Mouse (Mus musculus): ENCODE measurements around the gene Ccn2. TPM values are rescaled to one million over a fixed set of nuclear protein-coding genes. Genes with fewer than 3 reads are reported as not detected.

Ccn2 gene
- total and polyA plus RNA-seq, 3 experiments: not detected

- peaks cover 7 to 27% of the 10 kb centered on the region in 2 experiments for H3K4me1 ChIP-seq (ENCODE audit: control insufficient read depth in 1 of 2, insufficient read depth in 2 of 2)
- in situ Hi-C loops (cut with MboI; ENCODE audit: low pct_ligation_motif_present, low pct_unique_long_range_greater_than_20kb, low sequenced_read_pairs): loop anchor here (25.0 kb wide), 1 partner anchor 201 kb away; the partner anchor contains the start of gene Enpp3
- TF ChIP-seq JUND (conservative IDR thresholded peaks at IDR 0.05; ENCODE audit: low read depth, low read length) (no peak), NELFE (IDR thresholded peaks at IDR 0.05; ENCODE audit: low read depth, low read length) (peak; percentile 4; the same call in 1 of the 2 replicates), MAFK (IDR thresholded peaks at IDR 0.05; ENCODE audit: insufficient replicate concordance, low read length) (no peak), POLR2A (IDR thresholded peaks at IDR 0.05; ENCODE audit: low read depth, low read length) (peak; percentile 64)
- peak overlapping the region; percentile 90 for H3K27ac ChIP-seq (ENCODE audit: insufficient read depth, low read depth)
- H3K4me2 ChIP-seq (ENCODE audit: insufficient read depth, low read depth, poor library complexity, severe bottlenecking): peak overlapping the region; percentile 85
- DNase-seq (ENCODE audit: extremely low read depth): no peak
- no peaks in the 10 kb centered on the region for H3K79me2 ChIP-seq (replicated peaks; ENCODE audit: control insufficient read depth, extremely low read depth, insufficient read depth, poor library complexity, severe bottlenecking)
- H3K27me3 ChIP-seq (replicated peaks): no peaks in the 10 kb centered on the region
- dilution Hi-C loops (cut with MboI; ENCODE audit: extremely low pct_ligation_motif_present, extremely low pct_unique_long_range_greater_than_20kb, low sequenced_read_pairs): no loop called here
- H3K4me3 ChIP-seq (replicated peaks in 1 of 3; ENCODE audit: low read depth in 2 of 3, low read length in 2 of 3, poor library complexity in 1 of 3): peak overlapping the region in 2 of 3 experiments; percentile 23 to 47
- no peaks in the 10 kb centered on the region for H3K36me3 ChIP-seq (replicated peaks in 1 of 2; ENCODE audit: control insufficient read depth in 1 of 2, insufficient read depth in 1 of 2, low read length in 1 of 2)
- peak overlapping the region; percentile 71 for H3K9ac ChIP-seq (ENCODE audit: insufficient read depth, low read depth)
- no peaks in the 10 kb centered on the region for H3K9me3 ChIP-seq (replicated peaks; ENCODE audit: low read length)
These were observed 40.6 kb downstream of the Ccn2 start for GRCm38 (mm10) chr10:24635884-24636283.

- Histone ChIP-seq H3K4me3 (replicated peaks in 1 of 3; ENCODE audit: low read depth in 2 of 3, low read length in 2 of 3, poor library complexity in 1 of 3) (no peak overlapping the region), H3K27me3 (replicated peaks) (no peaks in the 10 kb centered on the region), H3K36me3 (replicated peaks in 1 of 2; ENCODE audit: control insufficient read depth in 1 of 2, insufficient read depth in 1 of 2, low read length in 1 of 2) (no peaks in the 10 kb centered on the region), H3K4me2 (ENCODE audit: insufficient read depth, low read depth, poor library complexity, severe bottlenecking) (no peak overlapping the region), H3K9ac (ENCODE audit: insufficient read depth, low read depth) (no peak overlapping the region), H3K79me2 (replicated peaks; ENCODE audit: control insufficient read depth, extremely low read depth, insufficient read depth, poor library complexity, severe bottlenecking) (no peaks in the 10 kb centered on the region), H3K27ac (ENCODE audit: insufficient read depth, low read depth) (no peak overlapping the region), H3K9me3 (replicated peaks; ENCODE audit: low read length) (no peaks in the 10 kb centered on the region), H3K4me1 (ENCODE audit: control insufficient read depth in 1 of 2, insufficient read depth in 2 of 2) (peaks cover 11 to 36% of the 10 kb centered on the region in 2 experiments)
- dilution Hi-C loops (cut with MboI; ENCODE audit: extremely low pct_ligation_motif_present, extremely low pct_unique_long_range_greater_than_20kb, low sequenced_read_pairs): no loop called here
- DNase-seq (ENCODE audit: extremely low read depth): no peak
- in situ Hi-C loops (cut with MboI; ENCODE audit: low pct_ligation_motif_present, low pct_unique_long_range_greater_than_20kb, low sequenced_read_pairs): loop anchor here (25.0 kb wide), 1 partner anchor 200 kb away; the partner anchor contains the start of gene Enpp3
- TF ChIP-seq TBP (conservative IDR thresholded peaks at IDR 0.05; ENCODE audit: low read depth, low read length) (no peak), GABPA (IDR thresholded peaks at IDR 0.05; ENCODE audit: insufficient replicate concordance, low read depth, low read length) (no peak), ZKSCAN1 (IDR thresholded peaks at IDR 0.05; ENCODE audit: borderline replicate concordance, low read depth, low read length) (no peak)
These were observed 41.7 kb downstream of the Ccn2 start for GRCm38 (mm10) chr10:24636986-24637385.

- DNase-seq (ENCODE audit: extremely low read depth): no peak
- Histone ChIP-seq H3K9ac (ENCODE audit: insufficient read depth, low read depth) (no peak overlapping the region), H3K27ac (ENCODE audit: insufficient read depth, low read depth) (no peak overlapping the region), H3K4me2 (ENCODE audit: insufficient read depth, low read depth, poor library complexity, severe bottlenecking) (no peak overlapping the region), H3K4me1 (ENCODE audit: control insufficient read depth in 1 of 2, insufficient read depth in 2 of 2) (peaks cover 15 to 50% of the 10 kb centered on the region in 2 experiments), H3K79me2 (replicated peaks; ENCODE audit: control insufficient read depth, extremely low read depth, insufficient read depth, poor library complexity, severe bottlenecking) (no peaks in the 10 kb centered on the region), H3K36me3 (replicated peaks in 1 of 2; ENCODE audit: control insufficient read depth in 1 of 2, insufficient read depth in 1 of 2, low read length in 1 of 2) (no peaks in the 10 kb centered on the region), H3K4me3 (replicated peaks in 1 of 3; ENCODE audit: low read depth in 2 of 3, low read length in 2 of 3, poor library complexity in 1 of 3) (no peak overlapping the region), H3K9me3 (replicated peaks; ENCODE audit: low read length) (no peaks in the 10 kb centered on the region), H3K27me3 (replicated peaks) (no peaks in the 10 kb centered on the region)
- TF ChIP-seq ZNF384 (IDR thresholded peaks at IDR 0.05; ENCODE audit: low read depth, low read length) (no peak), MEF2A (IDR thresholded peaks at IDR 0.05; ENCODE audit: borderline replicate concordance, low read depth, low read length) (no peak), POLR2A (IDR thresholded peaks at IDR 0.05; ENCODE audit: low read depth, low read length) (no peak), HCFC1 (IDR thresholded peaks at IDR 0.05; ENCODE audit: low read depth, low read length) (no peak), RCOR1 (conservative IDR thresholded peaks at IDR 0.05; ENCODE audit: low read depth, low read length) (no peak), MXI1 (IDR thresholded peaks at IDR 0.05; ENCODE audit: low read depth, low read length) (no peak), MAZ (IDR thresholded peaks at IDR 0.05; ENCODE audit: low read depth, low read length) (no peak), GABPA (IDR thresholded peaks at IDR 0.05; ENCODE audit: insufficient replicate concordance, low read depth, low read length) (no peak), IRF4 (IDR thresholded peaks at IDR 0.05; ENCODE audit: low read depth, low read length) (no peak)
- dilution Hi-C loops (cut with MboI; ENCODE audit: extremely low pct_ligation_motif_present, extremely low pct_unique_long_range_greater_than_20kb, low sequenced_read_pairs) (no loop called here), in situ Hi-C loops (cut with MboI; ENCODE audit: low pct_ligation_motif_present, low pct_unique_long_range_greater_than_20kb, low sequenced_read_pairs) (loop anchor here (25.0 kb wide), 1 partner anchor 199 kb away; the partner anchor contains the start of gene Enpp3)
These were observed 43.2 kb downstream of the Ccn2 start for GRCm38 (mm10) chr10:24638306-24639070.
